Mouse (Mus musculus): ENCODE measurements around the gene Lamtor4. TPM values are rescaled to one million over a fixed set of nuclear protein-coding genes. Genes with fewer than 3 reads are reported as not detected.
"Not testable (repeated sequence)": the region's sequence is repeated elsewhere in the genome, so short reads cannot be mapped to it uniquely, and the experiment has no call there.

The Lamtor4 gene
- polyA plus RNA-seq (2014; fragmentation: Nextera tagmentation; extraction: Ambion mirVana) = 44.1 and 47.8 TPM in 2 replicates

GRCm38 (mm10) chr5:138255353-138256093 lies at the start of gene Lamtor4:
Lamtor4 (plus strand) TSS chr5:138255482.
- Histone ChIP-seq H3K9ac (ENCODE audit: low read length) (peak within 1 kb of the TSS; percentile 73), H3K27me3 (ENCODE audit: control insufficient read depth, insufficient read depth, low read length) (no peaks in the 10 kb centered on the region), H3K36me3 (ENCODE audit: control insufficient read depth, insufficient read depth, low read length) (peaks cover 13% of the 10 kb centered on the region), H3K4me3 (ENCODE audit: low read depth, low read length) (peak within 1 kb of the TSS; percentile 70), H3K27ac (ENCODE audit: low read depth, low read length) (peak within 1 kb of the TSS; percentile 30; the same call in 1 of the 2 replicates), H3K9me3 (ENCODE audit: control insufficient read depth, low read length) (no peaks in the 10 kb centered on the region), H3K4me1 (ENCODE audit: control insufficient read depth, insufficient read depth, low read length) (peaks cover 9% of the 10 kb centered on the region), H3K4me2 (peak within 1 kb of the TSS; percentile 67)
- under 1% methylated on average over 38 of the region's 38 CpGs for WGBS
- ATAC-seq (ENCODE audit: low FRiP score) = peak; percentile 99
- DNase-seq (ENCODE audit: low spot score, missing footprints) = peak; percentile 95

GRCm38 (mm10) chr5:138207253-138207652 lies 48.0 kb upstream of the Lamtor4 start:
- 85% methylated on average over 1 of the region's 1 CpGs for WGBS
- no peak for ATAC-seq (ENCODE audit: low FRiP score)
- Histone ChIP-seq H3K27me3 (ENCODE audit: control insufficient read depth, insufficient read depth, low read length) (no peaks in the 10 kb centered on the region), H3K4me2 (no peak overlapping the region), H3K9ac (ENCODE audit: low read length) (no peak overlapping the region), H3K36me3 (ENCODE audit: control insufficient read depth, insufficient read depth, low read length) (no peaks in the 10 kb centered on the region), H3K4me3 (ENCODE audit: low read depth, low read length) (no peak overlapping the region), H3K4me1 (ENCODE audit: control insufficient read depth, insufficient read depth, low read length) (no peaks in the 10 kb centered on the region), H3K27ac (ENCODE audit: low read depth, low read length) (no peak overlapping the region), H3K9me3 (ENCODE audit: control insufficient read depth, low read length) (no peaks in the 10 kb centered on the region)
- no peak for DNase-seq (ENCODE audit: low spot score, missing footprints)

DNA sequence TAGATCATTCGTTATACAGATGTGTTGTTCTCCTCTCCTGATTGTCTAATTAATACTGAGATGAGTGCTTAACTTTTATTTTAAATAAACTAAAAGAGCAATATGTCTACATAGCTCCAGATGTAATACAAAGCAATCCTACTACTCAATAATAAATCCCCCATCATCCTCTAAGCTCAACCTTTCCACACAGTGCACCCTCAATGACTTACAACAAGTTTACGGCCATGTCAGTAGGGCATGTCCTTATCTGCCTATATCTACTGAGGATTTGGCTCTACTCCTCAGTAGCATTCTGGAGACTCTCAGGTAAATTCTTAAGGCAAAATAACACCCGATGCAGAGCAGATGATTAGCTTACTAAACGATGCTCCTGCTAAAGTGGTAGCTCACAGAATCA lies 47.4 kb upstream of the Lamtor4 start:
- Histone ChIP-seq H3K4me1 (ENCODE audit: control insufficient read depth, insufficient read depth, low read length) (no peaks in the 10 kb centered on the region), H3K4me3 (ENCODE audit: low read depth, low read length) (no peak overlapping the region), H3K4me2 (no peak overlapping the region), H3K9ac (ENCODE audit: low read length) (no peak overlapping the region), H3K27ac (ENCODE audit: low read depth, low read length) (no peak overlapping the region), H3K9me3 (ENCODE audit: control insufficient read depth, low read length) (no peaks in the 10 kb centered on the region), H3K36me3 (ENCODE audit: control insufficient read depth, insufficient read depth, low read length) (no peaks in the 10 kb centered on the region), H3K27me3 (ENCODE audit: control insufficient read depth, insufficient read depth, low read length) (no peaks in the 10 kb centered on the region)
- no peak for ATAC-seq (ENCODE audit: low FRiP score)
- DNase-seq (ENCODE audit: low spot score, missing footprints) = no peak
- WGBS = 88% methylated on average over 4 of the region's 4 CpGs

DNA sequence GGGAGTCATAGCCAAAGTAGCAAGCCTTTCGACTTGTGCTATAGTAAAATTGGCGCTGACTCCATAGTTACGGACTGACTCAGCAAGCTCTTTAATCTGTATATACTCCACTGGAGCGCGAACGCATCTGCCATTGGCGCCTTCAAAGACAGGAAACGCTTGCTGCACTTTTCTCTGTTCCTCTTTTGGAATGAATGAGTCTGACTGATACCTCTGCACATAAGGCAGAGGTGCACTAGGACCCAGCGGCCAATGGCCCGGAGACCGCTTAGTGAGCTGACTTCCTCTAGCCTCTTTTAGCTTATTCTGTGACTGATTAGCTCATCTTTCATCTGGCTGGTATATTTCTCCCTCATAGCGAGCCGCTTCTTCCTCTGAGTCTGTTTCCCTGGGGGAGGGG lies 38.6 kb upstream of the Lamtor4 start:
- H3K27ac ChIP-seq (ENCODE audit: low read depth, low read length); H3K9me3 ChIP-seq (ENCODE audit: control insufficient read depth, low read length); H3K9ac ChIP-seq (ENCODE audit: low read length); H3K4me1 ChIP-seq (ENCODE audit: control insufficient read depth, insufficient read depth, low read length); H3K27me3 ChIP-seq (ENCODE audit: control insufficient read depth, insufficient read depth, low read length); H3K4me2 ChIP-seq; DNase-seq (ENCODE audit: low spot score, missing footprints); ATAC-seq (ENCODE audit: low FRiP score); H3K36me3 ChIP-seq (ENCODE audit: control insufficient read depth, insufficient read depth, low read length); H3K4me3 ChIP-seq (ENCODE audit: low read depth, low read length): not testable (repeated sequence)
- 90% methylated on average over 13 of the region's 13 CpGs for WGBS

GRCm38 (mm10) chr5:138219864-138220263 lies 35.4 kb upstream of the Lamtor4 start:
- WGBS = 73% methylated on average over 2 of the region's 2 CpGs
- no peak overlapping the region for H3K4me2 ChIP-seq
- H3K27me3 ChIP-seq (ENCODE audit: control insufficient read depth, insufficient read depth, low read length) = no peaks in the 10 kb centered on the region
- no peak for DNase-seq (ENCODE audit: low spot score, missing footprints)
- H3K4me1 ChIP-seq (ENCODE audit: control insufficient read depth, insufficient read depth, low read length) = no peaks in the 10 kb centered on the region
- H3K4me3 ChIP-seq (ENCODE audit: low read depth, low read length) = no peak overlapping the region
- no peak for ATAC-seq (ENCODE audit: low FRiP score)
- no peak overlapping the region for H3K27ac ChIP-seq (ENCODE audit: low read depth, low read length)
- H3K9ac ChIP-seq (ENCODE audit: low read length) = no peak overlapping the region
- no peaks in the 10 kb centered on the region; the same call in 1 of the 2 replicates for H3K9me3 ChIP-seq (ENCODE audit: control insufficient read depth, low read length)
- no peaks in the 10 kb centered on the region for H3K36me3 ChIP-seq (ENCODE audit: control insufficient read depth, insufficient read depth, low read length)

GRCm38 (mm10) chr5:138222111-138222510 lies 33.2 kb upstream of the Lamtor4 start:
- peak; percentile 95 for DNase-seq (ENCODE audit: low spot score, missing footprints)
- Histone ChIP-seq H3K36me3 (ENCODE audit: control insufficient read depth, insufficient read depth, low read length) (no peaks in the 10 kb centered on the region), H3K27ac (ENCODE audit: low read depth, low read length) (no peak overlapping the region), H3K27me3 (ENCODE audit: control insufficient read depth, insufficient read depth, low read length) (no peaks in the 10 kb centered on the region), H3K9me3 (ENCODE audit: control insufficient read depth, low read length) (no peaks in the 10 kb centered on the region), H3K4me1 (ENCODE audit: control insufficient read depth, insufficient read depth, low read length) (no peaks in the 10 kb centered on the region), H3K4me3 (ENCODE audit: low read depth, low read length) (no peak overlapping the region), H3K9ac (ENCODE audit: low read length) (no peak overlapping the region), H3K4me2 (no peak overlapping the region)
- ATAC-seq (ENCODE audit: low FRiP score) = no peak
- WGBS = 23% methylated on average over 4 of the region's 4 CpGs

- Histone ChIP-seq H3K4me3 (ENCODE audit: low read depth, low read length) (no peak overlapping the region), H3K27me3 (ENCODE audit: control insufficient read depth, insufficient read depth, low read length) (no peaks in the 10 kb centered on the region), H3K9me3 (ENCODE audit: control insufficient read depth, low read length) (no peaks in the 10 kb centered on the region), H3K27ac (ENCODE audit: low read depth, low read length) (no peak overlapping the region), H3K9ac (ENCODE audit: low read length) (no peak overlapping the region), H3K4me1 (ENCODE audit: control insufficient read depth, insufficient read depth, low read length) (no peaks in the 10 kb centered on the region), H3K4me2 (no peak overlapping the region), H3K36me3 (ENCODE audit: control insufficient read depth, insufficient read depth, low read length) (no peaks in the 10 kb centered on the region)
- no peak for ATAC-seq (ENCODE audit: low FRiP score)
- DNase-seq (ENCODE audit: low spot score, missing footprints) = no peak
- 71% methylated on average over 3 of the region's 3 CpGs for WGBS
Measured at GRCm38 (mm10) chr5:138223287-138223686, 32.0 kb upstream of the Lamtor4 start.

- 54% methylated on average over 2 of the region's 2 CpGs for WGBS
- H3K9me3 ChIP-seq (ENCODE audit: control insufficient read depth, low read length) = no peaks in the 10 kb centered on the region
- no peaks in the 10 kb centered on the region for H3K36me3 ChIP-seq (ENCODE audit: control insufficient read depth, insufficient read depth, low read length)
- H3K4me3 ChIP-seq (ENCODE audit: low read depth, low read length) = no peak within 1 kb of the TSS
- no peak for DNase-seq (ENCODE audit: low spot score, missing footprints)
- no peak within 1 kb of the TSS for H3K4me2 ChIP-seq
- no peaks in the 10 kb centered on the region for H3K4me1 ChIP-seq (ENCODE audit: control insufficient read depth, insufficient read depth, low read length)
- no peaks in the 10 kb centered on the region for H3K27me3 ChIP-seq (ENCODE audit: control insufficient read depth, insufficient read depth, low read length)
- H3K9ac ChIP-seq (ENCODE audit: low read length) = no peak within 1 kb of the TSS
- no peak within 1 kb of the TSS for H3K27ac ChIP-seq (ENCODE audit: low read depth, low read length)
- no peak for ATAC-seq (ENCODE audit: low FRiP score)
Measured at GRCm38 (mm10) chr5:138225700-138226099, 29.6 kb upstream of the Lamtor4 start, which contains the start of gene Nxpe5. Nxpe5 (plus strand) TSS chr5:138225898.

DNA sequence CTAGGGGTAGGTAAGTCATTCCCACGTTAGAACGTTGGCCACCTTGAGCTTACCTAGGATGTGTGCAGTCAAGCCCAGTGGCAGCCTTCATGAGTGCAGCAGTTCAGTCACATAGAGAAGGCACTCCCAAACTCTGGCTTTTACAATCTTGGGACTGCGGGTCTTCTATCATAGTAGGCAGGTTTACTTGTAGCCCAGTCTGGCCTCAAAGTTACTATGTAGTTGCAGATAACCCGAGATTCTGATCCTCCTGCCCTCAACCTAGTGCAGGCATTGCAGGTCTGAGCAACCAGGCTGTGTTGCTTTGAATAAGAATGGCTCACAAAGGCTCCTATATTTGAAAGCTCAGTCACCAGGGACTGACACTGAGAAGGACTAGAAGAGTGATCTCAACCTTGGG lies 28.8 kb upstream of the Lamtor4 start:
- DNase-seq (ENCODE audit: low spot score, missing footprints) (no peak), ATAC-seq (ENCODE audit: low FRiP score) (no peak)
- Histone ChIP-seq H3K4me1 (ENCODE audit: control insufficient read depth, insufficient read depth, low read length) (no peaks in the 10 kb centered on the region), H3K9me3 (ENCODE audit: control insufficient read depth, low read length) (no peaks in the 10 kb centered on the region), H3K4me3 (ENCODE audit: low read depth, low read length) (no peak overlapping the region), H3K27me3 (ENCODE audit: control insufficient read depth, insufficient read depth, low read length) (no peaks in the 10 kb centered on the region), H3K27ac (ENCODE audit: low read depth, low read length) (no peak overlapping the region), H3K9ac (ENCODE audit: low read length) (no peak overlapping the region), H3K4me2 (no peak overlapping the region), H3K36me3 (ENCODE audit: control insufficient read depth, insufficient read depth, low read length) (no peaks in the 10 kb centered on the region)
- 74% methylated on average over 4 of the region's 4 CpGs for WGBS

Data from midbrain, embryonic 11.5 days (tissue).